Mouse (Mus musculus): Measurements from ENCODE around the gene Sergef. TPM values are rescaled to one million over a fixed set of nuclear protein-coding genes. Genes with fewer than 3 reads are reported as not detected.

Sergef gene
- polyA plus RNA-seq, 1 experiment from 2014 or later = 12.3 TPM

- Histone ChIP-seq H3K27me3 (replicated peaks; ENCODE audit: control insufficient read depth, insufficient read depth, low read length) (no peaks in the 10 kb centered on the region), H3K36me3 (ENCODE audit: control insufficient read depth, insufficient read depth, low read length) (no peaks in the 10 kb centered on the region), H3K9ac (ENCODE audit: low read depth, low read length) (no peak overlapping the region), H3K4me2 (ENCODE audit: low read depth, low read length) (no peak overlapping the region), H3K4me1 (ENCODE audit: control insufficient read depth, insufficient read depth, low read length) (no peaks in the 10 kb centered on the region), H3K27ac (replicated peaks; ENCODE audit: low read depth, low read length) (no peak overlapping the region), H3K9me3 (ENCODE audit: control insufficient read depth, low read length) (no peaks in the 10 kb centered on the region), H3K4me3 (ENCODE audit: low read depth, low read length) (no peak overlapping the region)
- no peak for ATAC-seq (ENCODE audit: low read depth)
- WGBS = 53% methylated on average over 5 of the region's 5 CpGs
- DNase-seq (ENCODE audit: low spot score) = no peak
These were observed 38.5 kb downstream of the Sergef start for GRCm38 (mm10) chr7:46601097-46601496.

GRCm38 (mm10) chr7:46597006-46597405 lies 42.6 kb downstream of the Sergef start:
- Histone ChIP-seq H3K9ac (ENCODE audit: low read depth, low read length) (no peak overlapping the region), H3K4me3 (ENCODE audit: low read depth, low read length) (no peak overlapping the region), H3K4me2 (ENCODE audit: low read depth, low read length) (no peak overlapping the region), H3K27ac (replicated peaks; ENCODE audit: low read depth, low read length) (no peak overlapping the region), H3K4me1 (ENCODE audit: control insufficient read depth, insufficient read depth, low read length) (no peaks in the 10 kb centered on the region), H3K27me3 (replicated peaks; ENCODE audit: control insufficient read depth, insufficient read depth, low read length) (no peaks in the 10 kb centered on the region), H3K36me3 (ENCODE audit: control insufficient read depth, insufficient read depth, low read length) (no peaks in the 10 kb centered on the region), H3K9me3 (ENCODE audit: control insufficient read depth, low read length) (no peaks in the 10 kb centered on the region)
- no peak for ATAC-seq (ENCODE audit: low read depth)
- 88% methylated on average over 2 of the region's 2 CpGs for WGBS
- DNase-seq (ENCODE audit: low spot score) = no peak

DNA sequence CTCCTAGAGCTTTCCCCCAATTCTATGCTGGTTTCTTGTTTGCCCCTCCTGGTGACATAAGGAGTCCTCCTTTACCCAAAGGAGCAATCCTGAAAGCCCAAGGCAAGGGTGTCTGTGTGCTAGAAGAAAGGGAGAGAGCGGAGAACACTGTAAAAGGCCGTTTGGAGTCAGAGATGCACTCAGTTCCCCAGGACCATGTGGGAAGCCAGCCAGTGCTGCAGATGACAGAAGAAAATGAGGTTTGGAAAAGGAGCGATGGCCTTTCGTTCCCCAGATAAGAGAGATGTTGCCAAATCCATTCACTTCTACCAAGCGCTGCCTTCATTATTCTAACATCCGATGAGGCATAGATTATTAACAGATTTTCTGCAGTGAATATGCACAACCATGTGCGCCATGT lies 48.1 kb downstream of the Sergef start:
- H3K4me1 ChIP-seq (ENCODE audit: control insufficient read depth, insufficient read depth, low read length) = no peaks in the 10 kb centered on the region
- H3K27me3 ChIP-seq (replicated peaks; ENCODE audit: control insufficient read depth, insufficient read depth, low read length) = no peaks in the 10 kb centered on the region
- ATAC-seq (ENCODE audit: low read depth) (no peak), DNase-seq (ENCODE audit: low spot score) (no peak)
- no peak overlapping the region for H3K4me2 ChIP-seq (ENCODE audit: low read depth, low read length)
- no peak overlapping the region for H3K4me3 ChIP-seq (ENCODE audit: low read depth, low read length)
- 77% methylated on average over 7 of the region's 7 CpGs for WGBS
- H3K9me3 ChIP-seq (ENCODE audit: control insufficient read depth, low read length) = no peaks in the 10 kb centered on the region
- H3K9ac ChIP-seq (ENCODE audit: low read depth, low read length) = no peak overlapping the region
- no peak overlapping the region for H3K27ac ChIP-seq (replicated peaks; ENCODE audit: low read depth, low read length)
- H3K36me3 ChIP-seq (ENCODE audit: control insufficient read depth, insufficient read depth, low read length) = no peaks in the 10 kb centered on the region

DNA sequence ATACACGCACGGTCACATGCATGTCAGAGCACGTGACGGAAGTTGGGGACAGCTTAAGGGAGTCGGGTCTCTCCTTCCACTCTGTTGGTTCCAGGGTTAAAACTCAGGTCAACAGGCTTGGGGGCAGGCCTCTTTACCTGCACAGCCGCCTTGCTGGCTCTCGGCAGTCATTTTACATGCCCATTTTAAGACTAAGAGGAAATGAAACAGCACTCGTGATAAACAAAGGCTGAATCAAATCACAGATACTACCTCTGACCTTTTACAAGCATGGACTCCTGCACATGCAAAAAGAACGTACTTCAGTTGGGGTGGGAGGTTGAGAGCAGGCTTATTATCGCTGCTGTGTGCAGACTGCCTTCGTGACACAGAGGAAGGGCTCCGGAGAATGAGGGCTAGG lies 50.4 kb downstream of the Sergef start:
- H3K36me3 ChIP-seq (ENCODE audit: control insufficient read depth, insufficient read depth, low read length) = no peaks in the 10 kb centered on the region
- no peaks in the 10 kb centered on the region for H3K4me1 ChIP-seq (ENCODE audit: control insufficient read depth, insufficient read depth, low read length)
- DNase-seq (ENCODE audit: low spot score) = no peak
- no peaks in the 10 kb centered on the region for H3K9me3 ChIP-seq (ENCODE audit: control insufficient read depth, low read length)
- WGBS = 76% methylated on average over 12 of the region's 12 CpGs
- no peaks in the 10 kb centered on the region for H3K27me3 ChIP-seq (replicated peaks; ENCODE audit: control insufficient read depth, insufficient read depth, low read length)
- no peak overlapping the region for H3K27ac ChIP-seq (replicated peaks; ENCODE audit: low read depth, low read length)
- no peak overlapping the region for H3K9ac ChIP-seq (ENCODE audit: low read depth, low read length)
- no peak for ATAC-seq (ENCODE audit: low read depth)
- H3K4me3 ChIP-seq (ENCODE audit: low read depth, low read length) = no peak overlapping the region
- H3K4me2 ChIP-seq (ENCODE audit: low read depth, low read length) = no peak overlapping the region

GRCm38 (mm10) chr7:46588005-46588404 lies 51.6 kb downstream of the Sergef start:
- H3K9me3 ChIP-seq (ENCODE audit: control insufficient read depth, low read length) = no peaks in the 10 kb centered on the region
- no peak overlapping the region for H3K4me3 ChIP-seq (ENCODE audit: low read depth, low read length)
- ATAC-seq (ENCODE audit: low read depth) = no peak
- H3K4me2 ChIP-seq (ENCODE audit: low read depth, low read length) = no peak overlapping the region
- H3K4me1 ChIP-seq (ENCODE audit: control insufficient read depth, insufficient read depth, low read length) = no peaks in the 10 kb centered on the region
- H3K9ac ChIP-seq (ENCODE audit: low read depth, low read length) = no peak overlapping the region
- H3K27me3 ChIP-seq (replicated peaks; ENCODE audit: control insufficient read depth, insufficient read depth, low read length) = no peaks in the 10 kb centered on the region
- H3K27ac ChIP-seq (replicated peaks; ENCODE audit: low read depth, low read length) = no peak overlapping the region
- no peak for DNase-seq (ENCODE audit: low spot score)
- H3K36me3 ChIP-seq (ENCODE audit: control insufficient read depth, insufficient read depth, low read length) = no peaks in the 10 kb centered on the region
- WGBS = 78% methylated on average over 7 of the region's 7 CpGs

DNA sequence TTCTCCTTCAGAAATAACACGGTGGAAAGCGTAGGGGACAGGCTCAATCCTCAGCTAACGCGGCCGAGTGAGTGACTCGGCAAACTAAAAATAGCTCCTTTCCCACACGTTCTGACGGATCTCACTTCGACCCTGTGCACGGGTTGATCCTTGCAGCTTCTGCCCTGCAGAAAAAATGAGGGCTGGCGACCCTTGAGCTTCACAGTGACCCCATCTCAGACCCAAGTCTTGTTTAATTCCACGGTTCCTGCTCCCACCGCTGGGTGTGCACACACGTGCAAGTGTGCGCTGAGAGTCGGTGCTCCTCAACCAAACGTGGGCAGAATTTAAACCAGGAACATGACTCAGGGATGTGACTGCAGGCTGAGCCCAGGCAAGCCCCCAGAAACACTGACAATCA lies 52.1 kb downstream of the Sergef start:
- Histone ChIP-seq H3K9me3 (ENCODE audit: control insufficient read depth, low read length) (no peaks in the 10 kb centered on the region), H3K36me3 (ENCODE audit: control insufficient read depth, insufficient read depth, low read length) (no peaks in the 10 kb centered on the region), H3K4me2 (ENCODE audit: low read depth, low read length) (no peak overlapping the region), H3K27me3 (replicated peaks; ENCODE audit: control insufficient read depth, insufficient read depth, low read length) (no peaks in the 10 kb centered on the region), H3K4me3 (ENCODE audit: low read depth, low read length) (no peak overlapping the region), H3K27ac (replicated peaks; ENCODE audit: low read depth, low read length) (no peak overlapping the region), H3K4me1 (ENCODE audit: control insufficient read depth, insufficient read depth, low read length) (no peaks in the 10 kb centered on the region), H3K9ac (ENCODE audit: low read depth, low read length) (no peak overlapping the region)
- 42% methylated on average over 17 of the region's 17 CpGs for WGBS
- DNase-seq (ENCODE audit: low spot score) (no peak), ATAC-seq (ENCODE audit: low read depth) (no peak)

DNA sequence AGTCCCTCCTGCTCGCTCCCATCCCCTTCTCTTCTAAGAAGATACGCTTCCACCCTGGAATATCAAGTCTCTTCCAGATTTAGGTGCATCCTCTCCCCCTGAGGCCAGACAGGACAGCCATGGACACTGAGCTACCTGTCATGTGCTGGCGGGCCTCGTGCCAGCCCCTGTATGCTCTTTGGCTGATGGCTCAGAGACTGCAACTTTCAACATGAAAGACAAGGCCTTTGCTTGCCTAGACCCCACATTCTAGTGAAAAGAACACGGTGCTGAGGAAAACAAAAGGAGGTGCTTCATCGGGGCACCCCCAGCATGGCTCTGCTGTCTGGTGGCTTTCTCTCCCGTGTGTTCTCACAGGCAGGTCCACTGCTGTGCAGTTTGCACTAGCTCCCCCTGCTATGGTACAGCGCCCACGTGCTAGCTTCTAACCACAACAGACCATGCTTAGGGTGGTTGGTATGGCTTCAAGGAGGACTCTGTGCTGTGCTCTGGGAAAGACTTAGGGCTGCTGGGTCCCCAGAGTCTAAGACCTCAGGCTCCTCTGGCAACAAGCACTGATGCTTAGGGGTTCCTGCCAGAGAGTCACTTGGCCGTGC lies 52.9 kb downstream of the Sergef start:
- no peaks in the 10 kb centered on the region for H3K4me1 ChIP-seq (ENCODE audit: control insufficient read depth, insufficient read depth, low read length)
- no peaks in the 10 kb centered on the region for H3K36me3 ChIP-seq (ENCODE audit: control insufficient read depth, insufficient read depth, low read length)
- 77% methylated on average over 10 of the region's 10 CpGs for WGBS
- DNase-seq (ENCODE audit: low spot score) (no peak), ATAC-seq (ENCODE audit: low read depth) (no peak)
- no peak overlapping the region for H3K9ac ChIP-seq (ENCODE audit: low read depth, low read length)
- H3K27me3 ChIP-seq (replicated peaks; ENCODE audit: control insufficient read depth, insufficient read depth, low read length) = no peaks in the 10 kb centered on the region
- H3K4me3 ChIP-seq (ENCODE audit: low read depth, low read length) = no peak overlapping the region
- no peaks in the 10 kb centered on the region for H3K9me3 ChIP-seq (ENCODE audit: control insufficient read depth, low read length)
- H3K27ac ChIP-seq (replicated peaks; ENCODE audit: low read depth, low read length) = no peak overlapping the region
- no peak overlapping the region for H3K4me2 ChIP-seq (ENCODE audit: low read depth, low read length)

GRCm38 (mm10) chr7:46582750-46583149 lies 56.9 kb downstream of the Sergef start:
- no peaks in the 10 kb centered on the region for H3K4me1 ChIP-seq (ENCODE audit: control insufficient read depth, insufficient read depth, low read length)
- H3K4me3 ChIP-seq (ENCODE audit: low read depth, low read length) = no peak overlapping the region
- H3K9ac ChIP-seq (ENCODE audit: low read depth, low read length) = no peak overlapping the region
- no peak overlapping the region for H3K27ac ChIP-seq (replicated peaks; ENCODE audit: low read depth, low read length)
- no peak for ATAC-seq (ENCODE audit: low read depth)
- no peak overlapping the region for H3K4me2 ChIP-seq (ENCODE audit: low read depth, low read length)
- no peak for DNase-seq (ENCODE audit: low spot score)
- H3K27me3 ChIP-seq (replicated peaks; ENCODE audit: control insufficient read depth, insufficient read depth, low read length) = no peaks in the 10 kb centered on the region
- H3K36me3 ChIP-seq (ENCODE audit: control insufficient read depth, insufficient read depth, low read length) = no peaks in the 10 kb centered on the region
- WGBS = 96% methylated on average over 6 of the region's 6 CpGs
- no peaks in the 10 kb centered on the region for H3K9me3 ChIP-seq (ENCODE audit: control insufficient read depth, low read length)

GRCm38 (mm10) chr7:46581358-46581930 lies 58.2 kb downstream of the Sergef start:
- H3K4me1 ChIP-seq (ENCODE audit: control insufficient read depth, insufficient read depth, low read length) = no peaks in the 10 kb centered on the region
- WGBS = 51% methylated on average over 8 of the region's 8 CpGs
- no peak overlapping the region for H3K4me2 ChIP-seq (ENCODE audit: low read depth, low read length)
- no peaks in the 10 kb centered on the region for H3K36me3 ChIP-seq (ENCODE audit: control insufficient read depth, insufficient read depth, low read length)
- no peaks in the 10 kb centered on the region for H3K9me3 ChIP-seq (ENCODE audit: control insufficient read depth, low read length)
- ATAC-seq (ENCODE audit: low read depth) = no peak
- H3K9ac ChIP-seq (ENCODE audit: low read depth, low read length) = no peak overlapping the region
- DNase-seq (ENCODE audit: low spot score) = no peak
- H3K4me3 ChIP-seq (ENCODE audit: low read depth, low read length) = no peak overlapping the region
- no peak overlapping the region for H3K27ac ChIP-seq (replicated peaks; ENCODE audit: low read depth, low read length)
- no peaks in the 10 kb centered on the region for H3K27me3 ChIP-seq (replicated peaks; ENCODE audit: control insufficient read depth, insufficient read depth, low read length)

All from embryonic facial prominence, embryonic 14.5 days (tissue).